Mouse (Mus musculus) heart, adult 2 months (tissue): ENCODE results near the gene Coq9.

Experiments
- CTCF ChIP-seq: fragments of 200-600 bp; IDR thresholded peaks from 2 replicates; pipeline ENCODE4 v1.8.1; 2022; ENCODE audit warnings: antibody characterized with exemption, mild to moderate bottlenecking, moderate library complexity
- EP300 ChIP-seq: fragments of 200-500 bp; IDR thresholded peaks from 2 replicates; pipeline ENCODE4 v1.6.1; 2011; ENCODE audit warnings: low read depth, low read length, control low read depth; ENCODE audit not compliant: insufficient read depth

DNA sequence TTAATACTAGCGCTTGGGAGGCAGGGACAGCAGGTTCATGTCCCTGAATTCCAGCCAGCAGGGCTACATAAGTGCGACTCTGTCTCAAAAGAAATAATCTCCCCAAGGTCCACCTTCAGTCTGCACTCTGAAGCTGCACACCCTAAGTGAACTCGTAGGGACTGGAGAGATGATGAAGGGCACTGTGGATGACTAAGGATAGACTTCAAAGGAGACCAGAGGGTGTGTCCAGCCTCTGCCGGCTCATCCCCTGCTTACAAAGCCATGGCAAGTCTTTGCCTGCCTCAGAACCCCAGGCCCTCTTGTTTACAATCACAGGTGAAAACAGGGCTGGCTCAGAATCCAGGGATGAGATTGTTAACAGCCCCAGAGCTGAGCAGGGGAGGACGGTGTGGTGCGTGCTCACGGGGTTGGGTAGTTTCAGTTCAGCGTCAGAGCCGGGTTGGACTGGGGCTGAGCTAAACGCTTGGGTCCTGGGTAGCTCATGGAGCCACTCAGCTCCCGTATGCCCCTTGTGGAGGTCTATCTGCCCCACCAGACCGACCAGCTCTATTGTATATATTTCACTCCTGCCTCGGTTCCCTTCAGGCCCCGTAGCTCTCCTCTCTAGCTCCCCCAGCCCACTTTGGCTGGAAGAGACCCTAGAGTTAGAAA, 50.4 kb downstream of the Coq9 start:
- TF ChIP-seq CTCF (no peak), EP300 (no peak)
